Mouse (Mus musculus): Measurements from ENCODE around the gene Kmt5a. TPM values are rescaled to one million over a fixed set of nuclear protein-coding genes. Genes with fewer than 3 reads are reported as not detected.
"Not testable (repeated sequence)": the region's sequence is repeated elsewhere in the genome, so short reads cannot be mapped to it uniquely, and the experiment has no call there.

Kmt5a gene
- polyA plus RNA-seq, 1 experiment from 2014 or later = 61.3 TPM

DNA sequence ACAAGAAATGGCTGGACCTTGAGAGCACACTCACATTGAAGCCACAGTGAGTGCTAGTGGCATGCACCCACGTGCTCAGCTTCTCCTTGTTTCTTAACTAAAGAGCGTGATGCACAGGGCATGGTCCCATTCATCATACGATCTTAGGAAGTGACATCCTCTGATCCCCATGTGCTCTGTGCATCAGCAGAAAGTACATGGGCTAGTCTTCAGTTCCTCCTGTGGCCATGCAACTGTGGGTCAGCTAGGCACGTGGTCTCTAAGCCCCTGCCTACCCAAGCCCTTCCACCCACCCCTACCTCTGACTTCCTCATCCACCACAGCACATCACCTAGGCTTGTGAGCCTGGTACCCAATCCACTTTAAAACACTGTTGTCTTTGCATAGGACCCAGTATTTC lies 52.9 kb downstream of the Kmt5a start:
- H3K36me3 ChIP-seq = peaks cover 47% of the 10 kb centered on the region
- no peak overlapping the region for H3K9ac ChIP-seq
- H3K4me1 ChIP-seq = peaks cover 13% of the 10 kb centered on the region
- no peaks in the 10 kb centered on the region for H3K27me3 ChIP-seq
- no peak for ATAC-seq (ENCODE audit: borderline replicate concordance, extremely low read depth, low FRiP score, low TSS enrichment)
- H3K4me2 ChIP-seq = no peak overlapping the region
- H3K9me3 ChIP-seq = no peaks in the 10 kb centered on the region
- H3K4me3 ChIP-seq = no peak overlapping the region
- H3K27ac ChIP-seq = no peak overlapping the region
- 87% methylated on average over 4 of the region's 4 CpGs for WGBS

DNA sequence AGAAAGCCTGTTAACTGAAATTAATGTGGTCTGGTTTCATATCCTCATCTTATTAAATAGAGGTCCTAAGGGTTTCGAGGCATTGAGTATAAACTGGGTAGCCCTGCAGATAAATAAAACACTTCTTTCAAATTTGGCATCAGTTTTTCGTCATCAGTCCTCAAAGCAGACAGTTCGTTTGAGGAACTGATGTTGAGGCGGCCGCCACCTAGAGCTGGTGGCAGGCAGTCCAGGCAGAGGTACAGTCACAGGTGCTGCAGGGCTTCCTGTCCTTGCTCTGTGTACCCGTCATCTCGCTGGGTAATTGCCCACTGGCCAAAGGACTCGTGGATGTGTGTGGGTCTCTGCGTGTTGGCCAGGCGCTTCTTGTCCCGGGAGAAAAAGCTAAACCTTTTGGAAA lies 53.7 kb downstream of the Kmt5a start:
- 80% methylated on average over 11 of the region's 11 CpGs for WGBS
- peaks cover 50% of the 10 kb centered on the region for H3K36me3 ChIP-seq
- no peak for ATAC-seq (ENCODE audit: borderline replicate concordance, extremely low read depth, low FRiP score, low TSS enrichment)

GRCm38 (mm10) chr5:124495547-124495946 lies 55.8 kb downstream of the Kmt5a start:
- Histone ChIP-seq H3K9me3 (no peaks in the 10 kb centered on the region), H3K36me3 (peaks cover 53% of the 10 kb centered on the region), H3K27me3 (no peaks in the 10 kb centered on the region), H3K27ac (no peak overlapping the region), H3K4me3 (no peak overlapping the region), H3K4me1 (peaks cover 16% of the 10 kb centered on the region), H3K9ac (no peak overlapping the region), H3K4me2 (no peak overlapping the region)
- no peak for ATAC-seq (ENCODE audit: borderline replicate concordance, extremely low read depth, low FRiP score, low TSS enrichment)
- WGBS = 61% methylated on average over 7 of the region's 7 CpGs

More for the DNA sequence above, 53.7 kb downstream of the Kmt5a start:
- Histone ChIP-seq H3K9ac (no peak overlapping the region), H3K4me3 (no peak overlapping the region), H3K27ac (no peak overlapping the region), H3K4me2 (no peak overlapping the region), H3K9me3 (no peaks in the 10 kb centered on the region), H3K4me1 (peaks cover 15% of the 10 kb centered on the region), H3K27me3 (no peaks in the 10 kb centered on the region)

- Histone ChIP-seq H3K9me3 (no peaks in the 10 kb centered on the region), H3K27ac (peak overlapping the region; percentile 16), H3K4me1 (peaks cover 13% of the 10 kb centered on the region), H3K9ac (no peak overlapping the region), H3K4me3 (no peak overlapping the region), H3K27me3 (no peaks in the 10 kb centered on the region), H3K4me2 (no peak overlapping the region; the same call in 1 of the 2 replicates), H3K36me3 (peaks cover 49% of the 10 kb centered on the region)
- WGBS = 45% methylated on average over 15 of the region's 15 CpGs
- 0 out of 2 replicates have a peak, but pooled peaks have one; percentile 14 for ATAC-seq (ENCODE audit: borderline replicate concordance, extremely low read depth, low FRiP score, low TSS enrichment)
Observed at GRCm38 (mm10) chr5:124496614-124497514, 57.1 kb downstream of the Kmt5a start.

- Histone ChIP-seq H3K27ac (peak overlapping the region; percentile 49), H3K36me3 (peaks cover 48% of the 10 kb centered on the region)
- 64% methylated on average over 9 of the region's 9 CpGs for WGBS
Observed at GRCm38 (mm10) chr5:124498221-124498876, 58.6 kb downstream of the Kmt5a start.

GRCm38 (mm10) chr5:124499001-124499400 lies 59.3 kb downstream of the Kmt5a start:
- no peak overlapping the region for H3K4me2 ChIP-seq
- no peak overlapping the region for H3K4me3 ChIP-seq
- peaks cover 13% of the 10 kb centered on the region for H3K4me1 ChIP-seq
- no peaks in the 10 kb centered on the region for H3K27me3 ChIP-seq
- H3K9me3 ChIP-seq = no peaks in the 10 kb centered on the region
- H3K27ac ChIP-seq = peak overlapping the region; percentile 49; the same call in 1 of the 2 replicates
- H3K36me3 ChIP-seq = peaks cover 47% of the 10 kb centered on the region
- no peak overlapping the region for H3K9ac ChIP-seq
- WGBS = 35% methylated on average over 5 of the region's 5 CpGs
- ATAC-seq (ENCODE audit: borderline replicate concordance, extremely low read depth, low FRiP score, low TSS enrichment) = no peak

More at GRCm38 (mm10) chr5:124498221-124498876, 58.6 kb downstream of the Kmt5a start:
- Histone ChIP-seq H3K9me3 (no peaks in the 10 kb centered on the region), H3K27me3 (no peaks in the 10 kb centered on the region), H3K4me1 (peaks cover 13% of the 10 kb centered on the region), H3K4me2 (no peak overlapping the region), H3K4me3 (no peak overlapping the region), H3K9ac (no peak overlapping the region)
- ATAC-seq (ENCODE audit: borderline replicate concordance, extremely low read depth, low FRiP score, low TSS enrichment) = 0 out of 2 replicates have a peak, but pooled peaks have one; percentile 46

DNA sequence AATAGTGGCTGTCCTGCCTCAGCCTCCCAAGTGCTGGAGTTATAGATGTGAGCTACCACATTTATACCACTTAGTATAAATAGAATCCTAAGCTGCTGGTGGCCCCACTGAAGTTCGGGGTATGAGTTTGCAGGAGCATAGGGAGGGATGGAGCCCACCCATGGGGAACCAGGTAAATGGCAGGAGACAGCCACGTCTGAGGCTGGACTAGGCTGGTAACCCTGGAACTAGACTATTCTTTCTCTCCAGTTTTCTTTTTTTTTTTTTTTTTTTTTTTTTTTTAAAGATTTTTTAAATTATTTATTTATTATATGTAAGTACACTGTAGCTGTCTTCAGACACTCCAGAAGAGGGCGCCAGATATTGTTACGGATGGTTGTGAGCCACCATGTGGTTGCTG lies 60.3 kb downstream of the Kmt5a start:
- WGBS = 79% methylated on average over 3 of the region's 4 CpGs
- not testable (repeated sequence) for ATAC-seq (ENCODE audit: borderline replicate concordance, extremely low read depth, low FRiP score, low TSS enrichment); H3K27me3 ChIP-seq; H3K27ac ChIP-seq; H3K9me3 ChIP-seq; H3K4me3 ChIP-seq; H3K4me2 ChIP-seq; H3K9ac ChIP-seq
- H3K36me3 ChIP-seq = peaks cover 40% of the 10 kb centered on the region
- peaks cover 13% of the 10 kb centered on the region for H3K4me1 ChIP-seq

GRCm38 (mm10) chr5:124500573-124500972 lies 60.8 kb downstream of the Kmt5a start:
- Histone ChIP-seq H3K27me3 (no peaks in the 10 kb centered on the region), H3K4me2 (no peak overlapping the region), H3K27ac (no peak overlapping the region), H3K4me3 (no peak overlapping the region), H3K9ac (no peak overlapping the region), H3K36me3 (peaks cover 37% of the 10 kb centered on the region), H3K9me3 (no peaks in the 10 kb centered on the region), H3K4me1 (peaks cover 13% of the 10 kb centered on the region)
- no peak for ATAC-seq (ENCODE audit: borderline replicate concordance, extremely low read depth, low FRiP score, low TSS enrichment)
- WGBS = 93% methylated on average over 3 of the region's 3 CpGs

- no peak overlapping the region for H3K4me3 ChIP-seq
- H3K9ac ChIP-seq = no peak overlapping the region
- H3K9me3 ChIP-seq = no peaks in the 10 kb centered on the region
- WGBS = 85% methylated on average over 10 of the region's 10 CpGs
- H3K27ac ChIP-seq = no peak overlapping the region
- H3K4me2 ChIP-seq = no peak overlapping the region
- no peaks in the 10 kb centered on the region for H3K27me3 ChIP-seq
- peaks cover 37% of the 10 kb centered on the region for H3K36me3 ChIP-seq
- no peak for ATAC-seq (ENCODE audit: borderline replicate concordance, extremely low read depth, low FRiP score, low TSS enrichment)
- H3K4me1 ChIP-seq = peaks cover 12% of the 10 kb centered on the region
Observed at GRCm38 (mm10) chr5:124501541-124501940, 61.8 kb downstream of the Kmt5a start.

DNA sequence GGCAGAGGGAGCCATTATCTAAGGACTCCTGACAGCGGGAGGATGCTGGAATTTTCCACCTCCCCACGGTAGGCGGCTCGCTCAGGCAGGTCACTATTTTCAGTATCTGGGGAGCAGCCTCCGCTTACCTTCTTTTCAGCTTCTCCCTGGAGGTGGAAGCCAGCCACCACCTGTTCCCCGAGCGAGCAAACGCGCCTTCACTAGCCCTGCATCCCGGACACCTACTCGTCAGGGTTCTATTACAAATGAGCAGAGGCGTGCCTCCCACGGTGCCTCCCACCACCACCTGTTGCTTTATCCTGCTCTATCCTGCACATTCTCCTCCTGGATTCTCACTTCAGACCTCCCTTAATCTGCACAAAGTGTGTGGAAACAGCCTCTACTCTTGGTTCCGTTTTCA lies 64.0 kb downstream of the Kmt5a start:
- H3K4me1 ChIP-seq = peaks cover 20% of the 10 kb centered on the region; the same call in 1 of the 2 replicates
- WGBS = 69% methylated on average over 14 of the region's 14 CpGs
- H3K9ac ChIP-seq = no peak overlapping the region
- ATAC-seq (ENCODE audit: borderline replicate concordance, extremely low read depth, low FRiP score, low TSS enrichment) = no peak
- H3K27me3 ChIP-seq = no peaks in the 10 kb centered on the region
- H3K9me3 ChIP-seq = no peaks in the 10 kb centered on the region
- peaks cover 33% of the 10 kb centered on the region for H3K36me3 ChIP-seq
- no peak overlapping the region for H3K4me3 ChIP-seq
- no peak overlapping the region for H3K27ac ChIP-seq
- no peak overlapping the region for H3K4me2 ChIP-seq

DNA sequence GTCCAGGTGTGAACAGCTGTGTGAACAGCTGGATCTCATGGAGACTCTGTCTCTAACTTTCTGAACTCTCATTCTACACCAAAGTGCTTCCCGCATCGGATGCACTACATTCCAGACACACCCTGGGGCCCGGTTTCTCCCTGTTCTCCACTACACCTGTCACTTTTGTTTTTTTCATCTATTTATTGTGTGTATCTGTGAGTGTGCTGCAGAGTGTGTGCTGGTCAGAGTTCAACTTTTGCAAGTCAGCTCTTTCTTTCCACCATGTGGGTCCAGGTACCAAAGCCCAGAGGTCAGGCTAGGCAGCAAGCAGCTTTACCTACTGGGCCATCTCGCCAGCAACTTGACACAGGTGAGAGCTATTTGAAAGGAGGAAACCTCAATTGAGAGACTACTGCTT lies 65.5 kb downstream of the Kmt5a start:
- H3K9ac ChIP-seq = no peak overlapping the region
- peaks cover 30% of the 10 kb centered on the region for H3K36me3 ChIP-seq
- no peaks in the 10 kb centered on the region for H3K9me3 ChIP-seq
- H3K27ac ChIP-seq = no peak overlapping the region
- H3K27me3 ChIP-seq = no peaks in the 10 kb centered on the region
- ATAC-seq (ENCODE audit: borderline replicate concordance, extremely low read depth, low FRiP score, low TSS enrichment) = no peak
- H3K4me3 ChIP-seq = no peak overlapping the region
- 81% methylated on average over 4 of the region's 4 CpGs for WGBS
- peaks cover 30% of the 10 kb centered on the region; the same call in 1 of the 2 replicates for H3K4me1 ChIP-seq
- H3K4me2 ChIP-seq = no peak overlapping the region

Measured in lung, embryonic 15.5 days (tissue).